Mouse (Mus musculus): ENCODE data around the gene Gm28102.
"Not testable (repeated sequence)": the region's sequence is repeated elsewhere in the genome, so short reads cannot be mapped to it uniquely, and the experiment has no call there.

Gene Gm28102

DNA sequence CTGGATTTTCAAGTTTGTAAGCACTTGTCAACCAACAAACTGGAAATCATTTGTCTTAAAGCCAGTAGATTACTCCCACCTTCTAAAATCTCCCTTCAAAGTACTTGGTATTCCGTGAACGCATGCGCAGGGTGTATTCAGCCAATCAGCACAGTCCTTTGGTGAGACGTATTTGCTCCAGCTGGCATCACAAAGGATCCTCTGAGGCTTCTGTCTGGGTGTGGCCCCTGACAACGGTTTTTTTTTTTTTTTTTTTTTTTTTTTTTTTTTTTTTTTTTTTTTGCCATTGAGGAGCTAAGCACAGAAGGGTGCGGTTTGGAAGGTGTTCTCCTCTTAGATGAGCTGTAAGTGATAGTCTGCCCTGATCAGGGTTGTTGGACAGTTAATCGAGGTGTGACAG is at the start of gene Gm28102:
Gm28102 (plus strand) TSS at position 301 of the 400 bp plus-strand sequence.
- DNase-seq (ENCODE audit: low spot score in 2 of 2): not testable (repeated sequence)

All from frontal cortex, postnatal 36 days (tissue).